Mouse (Mus musculus): ENCODE results near the gene Prr5. TPM values are rescaled to one million over a fixed set of nuclear protein-coding genes. Genes with fewer than 3 reads are reported as not detected.
A peak's percentile ranks its signal among the peaks of the same experiment; 100 is the strongest.

Prr5 gene
- polyA plus RNA-seq, 1 experiment = 82.9 TPM

GRCm38 (mm10) chr15:84687904-84688303, 18.5 kb downstream of the Prr5 start:
- H3K4me3 ChIP-seq (ENCODE audit: low read depth, low read length) = no peak overlapping the region
- H3K27ac ChIP-seq (ENCODE audit: insufficient read depth, low read depth, low read length) = no peak overlapping the region
- WGBS = 86% methylated on average over 14 of the region's 14 CpGs
- H3K36me3 ChIP-seq (ENCODE audit: control insufficient read depth, insufficient read depth, low read length) = peaks cover 43% of the 10 kb centered on the region
- no peaks in the 10 kb centered on the region for H3K27me3 ChIP-seq (ENCODE audit: control insufficient read depth, insufficient read depth, low read length)
- TF ChIP-seq CTCF (IDR thresholded peaks at IDR 0.05; ENCODE audit: extremely low read depth, insufficient read length, insufficient replicate concordance, low read depth, low read length) (no peak), POLR2A (IDR thresholded peaks at IDR 0.05; ENCODE audit: low read depth, low read length) (no peak)
- peaks cover 16% of the 10 kb centered on the region for H3K4me1 ChIP-seq (ENCODE audit: control insufficient read depth, insufficient read depth, insufficient read length, low read length)

GRCm38 (mm10) chr15:84689356-84689755, 19.9 kb downstream of the Prr5 start:
- peaks cover 15% of the 10 kb centered on the region for H3K4me1 ChIP-seq (ENCODE audit: control insufficient read depth, insufficient read depth, insufficient read length, low read length)
- TF ChIP-seq CTCF (IDR thresholded peaks at IDR 0.05; ENCODE audit: extremely low read depth, insufficient read length, insufficient replicate concordance, low read depth, low read length) = no peak
- H3K4me3 ChIP-seq (ENCODE audit: low read depth, low read length) = no peak overlapping the region
- WGBS = 69% methylated on average over 6 of the region's 6 CpGs
- H3K27ac ChIP-seq (ENCODE audit: insufficient read depth, low read depth, low read length) = no peak overlapping the region
- no peaks in the 10 kb centered on the region for H3K27me3 ChIP-seq (ENCODE audit: control insufficient read depth, insufficient read depth, low read length)
- peaks cover 55% of the 10 kb centered on the region for H3K36me3 ChIP-seq (ENCODE audit: control insufficient read depth, insufficient read depth, low read length)

GRCm38 (mm10) chr15:84691513-84691912, 22.1 kb downstream of the Prr5 start:
- TF ChIP-seq POLR2A (IDR thresholded peaks at IDR 0.05; ENCODE audit: low read depth, low read length) = no peak
- TF ChIP-seq CTCF (IDR thresholded peaks at IDR 0.05; ENCODE audit: extremely low read depth, insufficient read length, insufficient replicate concordance, low read depth, low read length) = no peak
- peaks cover 66% of the 10 kb centered on the region for H3K36me3 ChIP-seq (ENCODE audit: control insufficient read depth, insufficient read depth, low read length)

GRCm38 (mm10) chr15:84692645-84693044, 23.2 kb downstream of the Prr5 start:
- TF ChIP-seq CTCF (IDR thresholded peaks at IDR 0.05; ENCODE audit: extremely low read depth, insufficient read length, insufficient replicate concordance, low read depth, low read length) (peak; percentile 8; the same call in 1 of the 2 replicates), POLR2A (IDR thresholded peaks at IDR 0.05; ENCODE audit: low read depth, low read length) (no peak)
- WGBS = 83% methylated on average over 7 of the region's 7 CpGs
- no peaks in the 10 kb centered on the region for H3K4me1 ChIP-seq (ENCODE audit: control insufficient read depth, insufficient read depth, insufficient read length, low read length)
- H3K27ac ChIP-seq (ENCODE audit: insufficient read depth, low read depth, low read length) = no peak overlapping the region
- H3K36me3 ChIP-seq (ENCODE audit: control insufficient read depth, insufficient read depth, low read length) = peaks cover 73% of the 10 kb centered on the region
- no peak overlapping the region for H3K4me3 ChIP-seq (ENCODE audit: low read depth, low read length)
- no peaks in the 10 kb centered on the region for H3K27me3 ChIP-seq (ENCODE audit: control insufficient read depth, insufficient read depth, low read length)

More at GRCm38 (mm10) chr15:84691513-84691912, 22.1 kb downstream of the Prr5 start:
- H3K4me3 ChIP-seq (ENCODE audit: low read depth, low read length) = no peak overlapping the region
- H3K27ac ChIP-seq (ENCODE audit: insufficient read depth, low read depth, low read length) = no peak overlapping the region
- WGBS = 91% methylated on average over 6 of the region's 6 CpGs
- no peaks in the 10 kb centered on the region for H3K27me3 ChIP-seq (ENCODE audit: control insufficient read depth, insufficient read depth, low read length)
- peaks cover 5% of the 10 kb centered on the region; the same call in 1 of the 2 replicates for H3K4me1 ChIP-seq (ENCODE audit: control insufficient read depth, insufficient read depth, insufficient read length, low read length)

- H3K4me3 ChIP-seq (ENCODE audit: low read depth, low read length) = no peak overlapping the region
- H3K27ac ChIP-seq (ENCODE audit: insufficient read depth, low read depth, low read length) = no peak overlapping the region
- H3K4me1 ChIP-seq (ENCODE audit: control insufficient read depth, insufficient read depth, insufficient read length, low read length) = peaks cover 3% of the 10 kb centered on the region; the same call in 1 of the 2 replicates
- TF ChIP-seq POLR2A (IDR thresholded peaks at IDR 0.05; ENCODE audit: low read depth, low read length) (no peak), CTCF (IDR thresholded peaks at IDR 0.05; ENCODE audit: extremely low read depth, insufficient read length, insufficient replicate concordance, low read depth, low read length) (no peak)
- 81% methylated on average over 4 of the region's 4 CpGs for WGBS
- no peaks in the 10 kb centered on the region for H3K27me3 ChIP-seq (ENCODE audit: control insufficient read depth, insufficient read depth, low read length)
- peaks cover 55% of the 10 kb centered on the region for H3K36me3 ChIP-seq (ENCODE audit: control insufficient read depth, insufficient read depth, low read length)
These were observed 26.6 kb downstream of the Prr5 start for GRCm38 (mm10) chr15:84696021-84696420.

- 42% methylated on average over 11 of the region's 11 CpGs for WGBS
- Histone ChIP-seq H3K36me3 (ENCODE audit: control insufficient read depth, insufficient read depth, low read length) (peaks cover 50% of the 10 kb centered on the region), H3K27ac (ENCODE audit: insufficient read depth, low read depth, low read length) (no peak overlapping the region), H3K4me3 (ENCODE audit: low read depth, low read length) (no peak overlapping the region), H3K4me1 (ENCODE audit: control insufficient read depth, insufficient read depth, insufficient read length, low read length) (peaks cover 3% of the 10 kb centered on the region; the same call in 1 of the 2 replicates), H3K27me3 (ENCODE audit: control insufficient read depth, insufficient read depth, low read length) (no peaks in the 10 kb centered on the region)
- no peak for TF ChIP-seq CTCF (IDR thresholded peaks at IDR 0.05; ENCODE audit: extremely low read depth, insufficient read length, insufficient replicate concordance, low read depth, low read length)
- TF ChIP-seq POLR2A (IDR thresholded peaks at IDR 0.05; ENCODE audit: low read depth, low read length) = no peak
These were observed 28.2 kb downstream of the Prr5 start for GRCm38 (mm10) chr15:84697611-84698011.

- Histone ChIP-seq H3K27me3 (ENCODE audit: control insufficient read depth, insufficient read depth, low read length) (no peaks in the 10 kb centered on the region), H3K27ac (ENCODE audit: insufficient read depth, low read depth, low read length) (no peak overlapping the region), H3K36me3 (ENCODE audit: control insufficient read depth, insufficient read depth, low read length) (peaks cover 49% of the 10 kb centered on the region), H3K4me3 (ENCODE audit: low read depth, low read length) (no peak overlapping the region), H3K4me1 (ENCODE audit: control insufficient read depth, insufficient read depth, insufficient read length, low read length) (peaks cover 3% of the 10 kb centered on the region; the same call in 1 of the 2 replicates)
- 46% methylated on average over 2 of the region's 2 CpGs for WGBS
- TF ChIP-seq POLR2A (IDR thresholded peaks at IDR 0.05; ENCODE audit: low read depth, low read length) (no peak), CTCF (IDR thresholded peaks at IDR 0.05; ENCODE audit: extremely low read depth, insufficient read length, insufficient replicate concordance, low read depth, low read length) (no peak)
These were observed 28.8 kb downstream of the Prr5 start for GRCm38 (mm10) chr15:84698189-84698588.

All from small intestine, adult 2 months (tissue).